Mouse (Mus musculus): ENCODE measurements around the gene Gm11037.

DNA sequence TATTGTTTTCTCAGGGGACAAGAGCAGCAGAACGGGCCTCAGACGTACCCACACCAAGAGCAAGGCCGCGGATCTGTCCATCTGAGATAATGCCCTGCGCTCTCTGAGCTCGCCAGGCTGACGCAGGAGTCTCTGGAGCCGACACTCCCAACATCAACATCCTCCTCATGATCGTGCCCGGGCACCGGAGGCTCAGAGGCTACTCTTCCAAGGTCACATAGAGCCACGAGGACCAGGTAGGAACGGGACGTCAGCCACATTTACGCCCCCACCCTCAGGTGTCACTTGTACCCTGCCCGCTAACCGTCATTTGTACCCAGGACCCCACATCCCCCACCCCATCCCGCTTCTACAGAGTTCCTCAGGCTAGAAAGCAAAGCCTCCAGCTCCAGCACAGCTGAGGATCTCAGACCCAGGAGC is 26.2 kb downstream of the Gm11037 start:
- TF ChIP-seq POLR2A (IDR thresholded peaks at IDR 0.05; ENCODE audit: low read depth, low read length) (no peak), CTCF (conservative IDR thresholded peaks at IDR 0.05; ENCODE audit: insufficient read depth, insufficient read length, low read depth, low read length) (no peak)

Data from kidney, adult 2 months (tissue).